Mouse (Mus musculus) G1E (cell line): ENCODE data around the gene Vash1.

Source experiments
- CTCF ChIP-seq: IDR thresholded peaks from 2 replicates; pipeline ENCODE4 v1.5.1; 2012; ENCODE audit warnings: low read depth, low read length, inconsistent platforms, mixed read lengths
- POLR2AphosphoS5 ChIP-seq: IDR thresholded peaks from 2 replicates; pipeline ENCODE4 v1.6.1; 2012; ENCODE audit warnings: low read depth, low read length, inconsistent platforms; ENCODE audit not compliant: insufficient replicate concordance

GRCm38 (mm10) chr12:86705843-86706242 lies 27.3 kb downstream of the Vash1 start:
- TF ChIP-seq CTCF (no peak), POLR2AphosphoS5 (no peak)
